Mouse (Mus musculus): ENCODE measurements at regions not wholly inside any gene's neighbourhood (a gene's known extent, or its start where the extent isn't known, plus 50 kb on each side); places are given as distances from the start of the nearest gene placed in this dataset.
A peak's percentile ranks its signal among the peaks of the same experiment; 100 is the strongest.

DNA sequence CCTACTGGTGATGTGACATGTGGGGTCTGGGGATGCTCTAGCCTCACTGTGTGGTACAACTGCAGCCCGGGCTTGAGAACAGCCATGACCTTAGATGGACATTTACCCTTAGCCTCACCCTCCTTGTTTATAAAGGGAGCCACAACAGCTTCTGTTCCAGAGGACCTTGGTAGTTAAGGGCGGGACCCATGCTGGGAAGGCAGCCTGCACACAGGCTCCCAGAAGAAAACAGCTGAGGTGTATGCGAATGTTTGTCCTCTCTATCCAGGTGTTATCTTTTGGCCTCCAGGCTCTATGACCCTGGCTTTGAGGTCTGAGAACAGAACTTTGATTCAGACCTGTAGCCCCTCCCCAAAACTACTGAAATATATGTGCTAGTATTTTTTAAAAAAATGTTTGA is 102.1 kb upstream of the Mki67 start:
- Histone ChIP-seq H3K27me3 (no peaks in the 10 kb centered on the region), H3K9ac (no peak overlapping the region), H3K36me3 (no peaks in the 10 kb centered on the region), H3K4me3 (no peak overlapping the region), H3K27ac (no peak overlapping the region), H3K9me3 (replicated peaks) (no peaks in the 10 kb centered on the region), H3K4me2 (no peak overlapping the region), H3K4me1 (replicated peaks) (no peaks in the 10 kb centered on the region)
- WGBS: 70% methylated on average over 3 of the region's 3 CpGs
- no peak for ATAC-seq (replicated peaks; ENCODE audit: insufficient number of reproducible peaks, insufficient read depth, low FRiP score, low read depth)

DNA sequence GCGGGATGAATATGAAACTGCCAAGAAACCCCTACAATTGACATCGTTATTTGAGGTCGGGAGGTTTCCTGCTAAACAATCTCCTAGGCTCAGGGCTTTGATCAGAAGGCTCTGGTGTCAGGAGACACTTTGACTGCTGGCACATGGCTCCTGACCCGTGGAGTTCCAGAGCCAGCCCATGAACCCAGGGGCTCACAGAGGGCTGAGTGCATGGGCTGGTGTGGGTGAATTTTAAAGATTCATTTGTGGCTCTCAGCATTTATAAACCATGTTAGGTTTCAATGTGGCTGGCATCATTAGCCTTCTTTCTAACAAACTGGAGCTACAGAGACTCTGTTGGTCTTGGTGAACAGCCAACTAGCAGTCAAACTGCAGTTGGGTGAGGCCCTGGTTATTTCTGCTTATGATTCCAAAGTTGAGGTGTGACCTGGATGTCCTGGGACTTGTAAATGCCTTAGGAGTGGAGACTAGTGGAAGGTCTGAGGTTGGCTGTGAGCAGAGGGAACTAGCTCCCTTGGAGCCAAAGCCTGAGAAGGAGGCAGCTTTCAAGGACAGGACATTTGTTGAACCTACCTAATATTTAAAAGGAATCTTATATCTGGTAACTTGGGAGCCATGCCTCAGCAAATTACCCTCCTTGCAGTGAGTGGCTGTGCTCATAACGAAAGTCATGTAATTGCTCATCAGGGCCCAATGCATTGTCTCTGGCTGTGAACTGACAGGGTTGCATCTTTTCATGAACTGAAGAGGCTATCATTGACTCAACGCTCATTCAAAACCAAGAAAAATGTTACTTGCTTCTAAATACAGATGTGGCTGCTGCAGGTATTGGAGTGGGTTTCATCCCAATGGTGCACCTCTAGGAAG is 108.0 kb upstream of the Mki67 start:
- WGBS: 58% methylated on average over 6 of the region's 6 CpGs
- Histone ChIP-seq H3K4me2 (no peak overlapping the region), H3K9ac (no peak overlapping the region), H3K36me3 (no peaks in the 10 kb centered on the region), H3K4me1 (replicated peaks) (no peaks in the 10 kb centered on the region), H3K27ac (no peak overlapping the region), H3K9me3 (replicated peaks) (no peaks in the 10 kb centered on the region), H3K27me3 (no peaks in the 10 kb centered on the region), H3K4me3 (no peak overlapping the region)
- no peak for ATAC-seq (replicated peaks; ENCODE audit: insufficient number of reproducible peaks, insufficient read depth, low FRiP score, low read depth)

DNA sequence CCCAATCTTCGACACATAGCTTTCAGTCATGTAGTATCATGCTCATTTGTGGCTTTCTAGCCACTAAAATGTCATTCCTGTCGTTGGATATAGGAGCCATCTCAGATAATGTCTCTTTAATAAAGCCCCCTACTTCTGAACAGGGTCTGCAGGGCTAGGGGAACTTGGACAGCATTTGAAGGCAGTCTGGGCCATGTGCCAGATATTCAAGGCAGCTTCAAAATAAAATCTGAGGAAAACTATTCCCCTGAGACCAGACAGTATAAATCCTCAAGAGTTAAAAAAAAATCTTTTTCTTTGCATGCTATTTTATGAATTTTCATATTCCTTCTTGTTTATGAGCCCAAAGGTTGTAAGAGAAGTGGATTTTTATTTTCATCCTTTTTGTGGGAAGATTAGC is 113.1 kb upstream of the Mki67 start:
- Histone ChIP-seq H3K9ac (no peak overlapping the region), H3K36me3 (no peaks in the 10 kb centered on the region), H3K27me3 (no peaks in the 10 kb centered on the region), H3K4me1 (replicated peaks) (no peaks in the 10 kb centered on the region), H3K27ac (no peak overlapping the region), H3K4me3 (no peak overlapping the region), H3K9me3 (replicated peaks) (no peaks in the 10 kb centered on the region), H3K4me2 (no peak overlapping the region)
- WGBS: 50% methylated on average over 2 of the region's 2 CpGs
- ATAC-seq (replicated peaks; ENCODE audit: insufficient number of reproducible peaks, insufficient read depth, low FRiP score, low read depth): no peak

DNA sequence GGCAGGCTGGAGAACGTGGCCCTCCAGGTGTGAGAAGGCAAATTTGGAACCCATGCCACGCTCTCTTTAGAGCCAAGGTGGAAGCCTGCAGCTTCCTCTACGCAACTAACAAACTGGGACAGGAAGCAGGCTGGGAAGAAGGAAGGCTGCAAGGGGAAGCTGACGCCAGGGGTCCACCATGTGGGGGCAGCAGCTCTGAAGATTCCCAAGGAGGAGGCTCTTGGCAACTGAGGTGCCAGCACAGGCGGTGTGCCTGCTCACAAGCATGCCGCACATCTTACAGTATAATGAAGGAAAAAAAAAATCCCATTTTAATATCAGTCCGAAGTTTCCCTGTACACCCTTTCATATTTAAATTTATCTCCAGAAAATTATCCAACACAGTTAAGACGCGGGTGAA is 117.3 kb upstream of the Mki67 start:
- WGBS: 62% methylated on average over 9 of the region's 9 CpGs
- ATAC-seq (replicated peaks; ENCODE audit: insufficient number of reproducible peaks, insufficient read depth, low FRiP score, low read depth): no peak

DNA sequence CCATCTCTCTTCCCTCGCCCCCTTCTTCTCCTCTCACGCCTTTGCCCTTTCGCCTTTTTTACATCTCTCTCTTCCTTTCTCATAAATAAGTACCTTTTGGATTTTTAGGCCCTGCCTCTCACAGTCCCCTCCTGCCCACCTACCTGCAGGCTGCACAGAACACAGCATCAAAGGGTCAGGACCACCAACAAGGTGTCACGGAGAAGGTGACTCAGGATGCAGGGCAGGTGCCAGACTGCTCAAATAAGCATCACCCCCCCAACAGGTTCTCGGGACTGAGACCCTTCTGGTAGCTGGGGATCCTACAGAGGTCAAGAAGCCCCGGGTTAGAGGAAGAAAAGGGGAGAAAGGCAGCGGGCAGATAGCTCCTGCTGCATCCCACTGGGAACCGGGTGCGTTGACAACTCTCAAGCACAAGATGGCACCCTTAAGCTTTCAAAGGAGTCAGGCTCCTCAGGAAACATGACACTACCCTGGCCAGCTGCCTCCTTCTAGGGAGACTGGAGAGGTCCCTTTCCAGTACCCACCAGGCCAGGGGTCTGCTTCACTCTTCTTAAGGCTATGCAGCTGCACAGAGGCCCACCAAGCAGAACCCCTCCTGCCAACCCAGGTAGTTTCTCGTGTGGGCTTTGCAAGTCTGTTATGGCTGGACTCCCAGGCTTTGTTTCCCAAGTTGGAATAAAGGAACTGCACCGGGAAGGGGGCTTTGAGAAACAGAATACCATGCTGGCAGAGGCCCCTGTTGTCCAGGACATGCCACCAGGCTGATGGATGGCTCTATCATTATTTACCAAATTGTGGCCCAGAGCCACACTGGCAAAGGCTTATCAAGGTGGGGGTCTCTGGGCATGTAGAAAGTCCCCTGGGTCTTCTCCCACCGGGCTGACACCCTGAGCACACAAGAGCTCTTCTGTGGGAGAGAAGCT is 120.9 kb upstream of the Mki67 start:
- no peak overlapping the region for H3K27ac ChIP-seq
- peaks cover 2% of the 10 kb centered on the region; the same call in 1 of the 2 replicates for H3K4me1 ChIP-seq (replicated peaks)
- no peaks in the 10 kb centered on the region for H3K36me3 ChIP-seq
- H3K9ac ChIP-seq: no peak overlapping the region
- no peak overlapping the region for H3K4me2 ChIP-seq
- ATAC-seq (replicated peaks; ENCODE audit: insufficient number of reproducible peaks, insufficient read depth, low FRiP score, low read depth): no peak
- no peak overlapping the region for H3K4me3 ChIP-seq
- no peaks in the 10 kb centered on the region for H3K9me3 ChIP-seq (replicated peaks)
- WGBS: 36% methylated on average over 12 of the region's 12 CpGs
- H3K27me3 ChIP-seq: peaks cover 17% of the 10 kb centered on the region

More for the DNA sequence above, 117.3 kb upstream of the Mki67 start:
- Histone ChIP-seq H3K4me2 (no peak overlapping the region), H3K36me3 (no peaks in the 10 kb centered on the region), H3K9ac (no peak overlapping the region), H3K9me3 (replicated peaks) (no peaks in the 10 kb centered on the region), H3K4me1 (replicated peaks) (peaks cover 2% of the 10 kb centered on the region; the same call in 1 of the 2 replicates), H3K4me3 (no peak overlapping the region), H3K27me3 (peaks cover 14% of the 10 kb centered on the region), H3K27ac (no peak overlapping the region)

DNA sequence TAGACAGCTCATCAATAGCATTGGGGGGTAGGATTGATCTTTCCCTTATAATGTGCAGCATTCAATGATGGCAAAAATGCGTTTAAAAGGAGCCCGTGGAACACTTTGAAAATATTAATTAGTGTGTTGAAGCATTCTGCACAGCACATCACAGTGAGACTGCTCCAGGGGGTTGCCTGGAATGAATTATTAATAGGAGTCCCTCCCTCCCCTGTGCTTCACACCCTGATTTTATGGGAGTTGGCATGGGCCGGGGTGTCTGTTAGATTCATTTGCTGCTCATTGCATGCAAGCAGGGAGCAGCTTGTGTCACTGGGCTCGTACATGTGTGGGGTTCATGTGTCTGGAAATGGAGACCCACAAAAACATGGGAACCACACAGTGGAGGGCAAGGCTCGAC is 127.9 kb upstream of the Mki67 start:
- 82% methylated on average over 5 of the region's 5 CpGs for WGBS
- no peaks in the 10 kb centered on the region for H3K36me3 ChIP-seq
- H3K4me3 ChIP-seq: no peak overlapping the region
- no peak overlapping the region for H3K9ac ChIP-seq
- ATAC-seq (replicated peaks; ENCODE audit: insufficient number of reproducible peaks, insufficient read depth, low FRiP score, low read depth): no peak
- H3K4me2 ChIP-seq: no peak overlapping the region
- H3K27me3 ChIP-seq: peaks cover 22% of the 10 kb centered on the region
- no peaks in the 10 kb centered on the region for H3K9me3 ChIP-seq (replicated peaks)
- H3K4me1 ChIP-seq (replicated peaks): no peaks in the 10 kb centered on the region
- no peak overlapping the region for H3K27ac ChIP-seq

DNA sequence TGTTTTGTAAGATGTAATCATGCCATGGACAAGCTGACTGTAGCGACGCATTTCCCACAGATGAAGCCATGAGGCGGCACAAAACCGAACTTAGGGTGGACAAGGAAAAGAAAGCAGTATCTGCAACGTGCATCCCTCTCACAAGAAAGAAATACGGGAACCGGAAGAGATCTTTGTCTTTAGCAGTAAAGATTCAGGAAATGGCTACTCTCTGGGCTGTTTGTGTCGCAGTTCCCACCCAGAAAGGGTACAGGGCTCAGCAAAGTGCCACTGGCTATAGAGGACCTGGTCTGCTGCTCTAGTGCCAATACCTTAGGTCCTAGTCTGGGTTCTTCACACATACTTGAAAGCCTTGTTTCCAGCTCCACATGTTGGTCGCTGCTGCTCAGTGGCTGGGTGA is 131.1 kb upstream of the Mki67 start:
- no peaks in the 10 kb centered on the region for H3K9me3 ChIP-seq (replicated peaks)
- peaks cover 39% of the 10 kb centered on the region for H3K27me3 ChIP-seq
- WGBS: 59% methylated on average over 9 of the region's 9 CpGs
- no peak overlapping the region for H3K4me2 ChIP-seq
- no peaks in the 10 kb centered on the region for H3K36me3 ChIP-seq
- H3K4me1 ChIP-seq (replicated peaks): no peaks in the 10 kb centered on the region
- no peak overlapping the region for H3K9ac ChIP-seq
- no peak overlapping the region for H3K27ac ChIP-seq
- H3K4me3 ChIP-seq: no peak overlapping the region
- no peak for ATAC-seq (replicated peaks; ENCODE audit: insufficient number of reproducible peaks, insufficient read depth, low FRiP score, low read depth)

DNA sequence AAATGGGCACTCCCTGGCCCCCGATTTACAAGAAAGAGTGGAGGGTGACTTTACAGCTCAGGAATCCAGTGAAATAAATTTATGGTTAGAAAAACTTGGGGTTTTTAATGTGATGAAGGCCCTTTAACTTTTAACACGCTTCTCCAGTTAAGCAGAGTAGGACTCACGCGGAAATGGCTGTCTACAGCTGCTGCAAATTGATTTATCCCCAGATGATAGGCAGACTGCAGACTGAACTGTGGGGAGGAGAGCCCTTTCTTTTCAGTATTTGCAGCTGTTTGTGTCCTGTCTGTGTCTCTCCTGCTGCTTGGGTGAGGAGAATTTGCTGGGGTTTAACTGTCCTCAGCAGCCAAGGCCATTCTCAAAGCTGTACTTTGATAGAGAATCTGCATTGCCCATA is 132.0 kb upstream of the Mki67 start:
- Histone ChIP-seq H3K9ac (no peak overlapping the region), H3K4me2 (no peak overlapping the region), H3K4me3 (no peak overlapping the region), H3K27ac (no peak overlapping the region), H3K9me3 (replicated peaks) (no peaks in the 10 kb centered on the region), H3K36me3 (no peaks in the 10 kb centered on the region), H3K27me3 (peaks cover 43% of the 10 kb centered on the region), H3K4me1 (replicated peaks) (no peaks in the 10 kb centered on the region)
- no peak for ATAC-seq (replicated peaks; ENCODE audit: insufficient number of reproducible peaks, insufficient read depth, low FRiP score, low read depth)
- WGBS: 51% methylated on average over 4 of the region's 4 CpGs

DNA sequence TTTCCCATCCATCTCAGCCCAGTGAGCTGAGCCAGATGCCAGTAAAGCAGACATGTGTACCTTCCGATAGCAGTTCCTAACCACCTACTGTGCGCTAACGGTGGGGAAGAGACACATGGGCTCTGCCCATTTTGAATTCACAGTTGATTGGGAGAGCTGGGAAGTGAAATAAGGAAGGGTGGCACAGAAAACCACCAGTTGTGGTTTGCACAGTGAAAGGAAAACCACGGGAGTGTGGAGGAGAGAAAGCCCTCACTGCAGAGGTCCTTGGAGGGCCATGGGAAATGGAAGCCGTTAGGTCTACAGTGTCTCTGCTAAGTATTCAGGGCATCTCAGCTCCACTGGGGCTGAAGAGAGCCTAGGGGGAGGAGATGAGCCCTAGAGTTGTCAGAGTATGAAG is 132.7 kb upstream of the Mki67 start:
- Histone ChIP-seq H3K27me3 (peaks cover 45% of the 10 kb centered on the region), H3K27ac (no peak overlapping the region), H3K4me3 (no peak overlapping the region), H3K9ac (no peak overlapping the region), H3K4me1 (replicated peaks) (peaks cover 6% of the 10 kb centered on the region; the same call in 1 of the 2 replicates), H3K36me3 (no peaks in the 10 kb centered on the region), H3K9me3 (replicated peaks) (no peaks in the 10 kb centered on the region), H3K4me2 (no peak overlapping the region)
- ATAC-seq (replicated peaks; ENCODE audit: insufficient number of reproducible peaks, insufficient read depth, low FRiP score, low read depth): no peak
- 61% methylated on average over 5 of the region's 5 CpGs for WGBS

DNA sequence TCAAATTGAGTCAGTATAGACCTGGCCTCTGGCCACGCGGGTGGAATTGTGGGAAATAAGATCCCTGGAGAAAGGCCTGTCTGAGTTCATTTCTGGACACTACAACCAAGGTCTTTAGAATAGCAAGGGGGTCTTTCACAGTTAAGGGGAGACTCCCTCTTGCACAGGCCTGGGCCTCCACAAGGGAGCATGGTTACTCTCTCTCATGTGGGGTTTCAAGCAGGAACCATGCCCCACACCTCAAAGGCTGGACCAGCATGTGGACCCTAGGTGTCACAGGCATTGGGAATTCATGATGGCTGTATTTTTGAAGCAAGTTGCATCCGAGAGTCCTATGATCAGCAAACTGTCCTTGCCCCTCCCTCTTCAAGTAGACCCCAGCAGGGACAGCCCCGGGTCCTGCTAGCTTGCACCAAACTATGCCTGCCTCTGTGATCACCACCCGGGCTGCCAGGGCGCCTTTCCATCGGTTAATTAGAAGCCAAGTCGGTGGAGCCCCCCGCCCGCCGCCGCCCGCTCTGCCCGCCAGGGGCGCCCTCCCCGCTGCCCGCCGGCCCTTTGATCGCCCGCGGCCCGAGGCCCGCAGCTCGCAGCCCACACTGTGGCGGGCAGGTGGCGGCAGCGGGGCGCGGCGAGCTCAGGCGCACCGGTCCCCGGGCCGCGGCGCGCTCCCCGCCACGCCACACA is 137.1 kb upstream of the Mki67 start:
- no peak for ATAC-seq (replicated peaks; ENCODE audit: insufficient number of reproducible peaks, insufficient read depth, low FRiP score, low read depth)
- Histone ChIP-seq H3K4me3 (peak overlapping the region; percentile 32), H3K4me1 (replicated peaks) (peaks cover 9% of the 10 kb centered on the region; the same call in 1 of the 2 replicates), H3K36me3 (no peaks in the 10 kb centered on the region), H3K4me2 (peak overlapping the region; percentile 54), H3K27ac (no peak overlapping the region), H3K27me3 (peaks cover 53% of the 10 kb centered on the region), H3K9ac (0 out of 2 replicates have a peak overlapping the region, but pooled peaks have one; percentile 22), H3K9me3 (replicated peaks) (no peaks in the 10 kb centered on the region)
- WGBS: 8% methylated on average over 38 of the region's 39 CpGs

DNA sequence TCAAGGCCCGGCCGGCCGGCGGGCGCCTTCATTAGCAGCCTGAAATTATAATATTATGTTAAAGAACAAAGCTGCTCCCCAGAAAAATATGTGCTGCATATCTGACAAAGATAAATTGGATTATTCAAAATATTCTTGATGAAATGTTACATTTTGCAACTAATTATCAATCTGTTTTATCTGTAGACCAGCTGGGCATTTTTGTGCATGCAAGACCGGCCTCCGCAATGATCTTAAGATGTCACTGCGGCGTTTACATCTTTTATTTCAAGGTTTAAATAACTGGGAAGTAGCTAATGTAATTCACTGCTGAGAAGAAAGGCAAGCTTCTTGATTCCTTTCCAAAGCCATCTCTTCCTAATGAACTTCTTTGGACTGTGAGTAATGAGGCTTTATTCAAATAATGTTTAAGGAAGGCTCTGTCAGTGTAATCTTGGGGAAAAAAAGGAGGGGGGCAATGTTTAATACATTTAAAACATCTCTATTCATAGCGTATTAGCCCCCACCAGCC is 137.7 kb upstream of the Mki67 start:
- 0 out of 2 replicates have a peak overlapping the region, but pooled peaks have one; percentile 22 for H3K9ac ChIP-seq

More for the DNA sequence above, 137.7 kb upstream of the Mki67 start:
- 27% methylated on average over 10 of the region's 10 CpGs for WGBS
- peak overlapping the region; percentile 54 for H3K4me2 ChIP-seq
- H3K36me3 ChIP-seq: no peaks in the 10 kb centered on the region
- no peak overlapping the region for H3K27ac ChIP-seq
- H3K27me3 ChIP-seq: peaks cover 50% of the 10 kb centered on the region
- ATAC-seq (replicated peaks; ENCODE audit: insufficient number of reproducible peaks, insufficient read depth, low FRiP score, low read depth): no peak
- no peaks in the 10 kb centered on the region for H3K9me3 ChIP-seq (replicated peaks)
- H3K4me1 ChIP-seq (replicated peaks): peaks cover 9% of the 10 kb centered on the region; the same call in 1 of the 2 replicates
- H3K4me3 ChIP-seq: peak overlapping the region; percentile 32

All from heart, embryonic 15.5 days (tissue).